Mouse (Mus musculus) gonadal fat pad, adult 2 months (tissue): Measurements from ENCODE around the gene Lrp10. TPM values are rescaled to one million over a fixed set of nuclear protein-coding genes. Genes with fewer than 3 reads are reported as not detected.

Source experiments
- polyA plus RNA-seq: library from polyadenylated mRNA; depleted of rRNA; stranded (reverse); fragments of >200 nt; gene quantifications from 2 replicates; pipeline ENCODE4 v1.2.3, GENCODE M21; 2012; rRNA removed

The Lrp10 gene
- polyA plus RNA-seq, 1 experiment: 125 TPM

Other genes starting within 250 kb of the Lrp10 start
- 776 and 830 TPM in 2 replicates for gene Dad1, start 210.0 kb upstream of the Lrp10 start, polyA plus RNA-seq
- gene Abhd4, start 209.9 kb upstream of the Lrp10 start, polyA plus RNA-seq: 76.1 and 84.6 TPM in 2 replicates
- not detected in 2 replicates for gene Olfr49, start 179.2 kb upstream of the Lrp10 start, polyA plus RNA-seq
- 115 and 121 TPM in 2 replicates for gene Oxa1l, start 103.3 kb upstream of the Lrp10 start, polyA plus RNA-seq
- gene Slc7a7, start 46.4 kb upstream of the Lrp10 start, polyA plus RNA-seq: 9.1 and 10.0 TPM in 2 replicates
- gene Mrpl52, start 37.2 kb upstream of the Lrp10 start, polyA plus RNA-seq: 219 and 296 TPM in 2 replicates
- 80.8 and 143 TPM in 2 replicates for gene Mmp14, start 32.5 kb upstream of the Lrp10 start, polyA plus RNA-seq
- 0.59 and 0.75 TPM in 2 replicates for gene Rem2, start 12.0 kb downstream of the Lrp10 start, polyA plus RNA-seq
- 34.3 and 41.9 TPM in 2 replicates for gene Prmt5, start 53.4 kb downstream of the Lrp10 start, polyA plus RNA-seq
- gene Haus4, start 90.5 kb downstream of the Lrp10 start, polyA plus RNA-seq: 49.0 and 57.0 TPM in 2 replicates
- 31.5 and 32.2 TPM in 2 replicates for gene Ajuba, start 113.4 kb downstream of the Lrp10 start, polyA plus RNA-seq
- gene 4931414P19Rik, start 141.9 kb downstream of the Lrp10 start, polyA plus RNA-seq: 10.9 and 14.6 TPM in 2 replicates
- gene Psmb5, start 153.9 kb downstream of the Lrp10 start, polyA plus RNA-seq: 214 and 260 TPM in 2 replicates
- not detected in 2 replicates for gene Psmb11, start 157.3 kb downstream of the Lrp10 start, polyA plus RNA-seq
- gene Gm17606, start 176.8 kb downstream of the Lrp10 start, polyA plus RNA-seq: not detected in 2 replicates
- gene Cdh24, start 177.2 kb downstream of the Lrp10 start, polyA plus RNA-seq: 3.8 and 5.4 TPM in 2 replicates
- 57.6 and 61.5 TPM in 2 replicates for gene 1700123O20Rik, start 222.1 kb downstream of the Lrp10 start, polyA plus RNA-seq
- gene Acin1, start 222.8 kb downstream of the Lrp10 start, polyA plus RNA-seq: 94.9 and 98.3 TPM in 2 replicates
- gene Gm29776, start 234.7 kb downstream of the Lrp10 start, polyA plus RNA-seq: 0.08 and 0.16 TPM in 2 replicates
- 0.48 and 0.63 TPM in 2 replicates for gene Cebpe, start 248.0 kb downstream of the Lrp10 start, polyA plus RNA-seq